Mouse (Mus musculus): ENCODE measurements around the gene Tex38.

Gene Tex38

DNA sequence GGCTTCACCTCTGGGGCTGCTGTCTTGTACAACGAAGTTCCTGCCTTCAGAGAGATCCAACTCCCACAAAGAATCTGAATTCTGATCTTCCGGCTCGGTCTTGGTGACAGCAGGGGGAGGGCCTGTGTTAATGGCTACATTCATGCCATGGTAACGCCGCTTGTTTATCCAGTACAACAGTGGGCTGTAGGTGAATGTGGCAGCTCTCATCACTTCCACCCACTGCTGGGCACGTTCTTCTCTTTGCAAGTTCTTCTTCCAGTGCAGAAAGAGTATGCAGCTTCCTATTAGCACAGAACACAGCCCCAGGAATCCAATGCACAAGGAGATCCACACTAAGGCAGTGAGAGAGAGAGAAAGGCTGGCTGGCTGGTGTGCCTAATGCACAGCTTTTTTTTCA lies 549 bp downstream of the Tex38 start:
- in situ Hi-C loops (cut with MboI, MseI), result no loop called here

GRCm38 (mm10) chr4:115777627-115778026 lies 3.2 kb downstream of the Tex38 start:
- in situ Hi-C loops (cut with MboI, MseI), result loop anchor here in 1 of 2 experiments (10.0 kb wide), 1 partner anchor 1173 kb away; no protein-coding TSS in a partner anchor

GRCm38 (mm10) chr4:115775056-115775455 lies 5.8 kb downstream of the Tex38 start:
- in situ Hi-C loops (cut with MboI, MseI), result loop anchor here in 1 of 2 experiments (10.0 kb wide), 1 partner anchor 1170 kb away; no protein-coding TSS in a partner anchor

DNA sequence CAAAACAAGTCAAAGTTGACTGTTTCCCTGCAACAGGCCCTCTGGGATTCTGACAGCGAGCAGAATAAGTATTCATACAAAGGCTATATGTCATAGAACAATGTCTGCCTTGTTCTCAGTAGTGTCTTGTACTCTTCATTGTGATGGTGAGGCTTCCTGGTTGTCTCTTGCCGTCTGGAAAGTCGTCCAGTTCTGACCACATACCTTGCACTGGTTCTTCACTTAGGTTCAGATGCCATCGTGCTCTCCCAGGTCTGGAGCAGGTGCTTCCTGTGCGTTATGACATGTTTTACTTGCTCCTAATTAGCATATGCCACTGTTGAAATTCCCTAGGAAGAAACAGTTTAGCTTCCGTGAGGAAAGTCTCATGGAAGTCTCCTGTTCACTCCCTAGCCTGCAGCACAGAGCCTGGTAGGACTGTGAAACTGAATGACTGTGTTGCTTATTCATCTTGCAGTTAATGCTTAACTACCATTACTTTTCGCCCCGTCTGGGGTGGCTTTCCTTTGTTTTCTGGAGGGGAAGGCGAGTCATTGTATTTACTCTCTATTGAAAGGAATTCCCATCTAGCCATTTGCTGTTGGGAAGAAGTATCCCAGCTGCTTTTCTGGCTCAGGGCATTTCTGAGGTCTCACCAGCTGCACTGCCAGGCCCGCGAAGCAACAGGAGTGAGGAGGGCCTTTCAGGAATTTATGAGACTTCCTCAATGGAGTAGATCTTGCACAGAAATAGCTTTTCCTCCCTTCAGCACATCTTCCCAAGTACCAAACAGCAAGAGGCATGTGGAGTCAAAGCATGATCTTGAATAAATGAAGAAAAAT lies 13.0 kb downstream of the Tex38 start:
- in situ Hi-C loops (cut with MboI, MseI), result no loop called here

GRCm38 (mm10) chr4:115764581-115764980 lies 16.2 kb downstream of the Tex38 start:
- in situ Hi-C loops (cut with MboI, MseI), result no loop called here

DNA sequence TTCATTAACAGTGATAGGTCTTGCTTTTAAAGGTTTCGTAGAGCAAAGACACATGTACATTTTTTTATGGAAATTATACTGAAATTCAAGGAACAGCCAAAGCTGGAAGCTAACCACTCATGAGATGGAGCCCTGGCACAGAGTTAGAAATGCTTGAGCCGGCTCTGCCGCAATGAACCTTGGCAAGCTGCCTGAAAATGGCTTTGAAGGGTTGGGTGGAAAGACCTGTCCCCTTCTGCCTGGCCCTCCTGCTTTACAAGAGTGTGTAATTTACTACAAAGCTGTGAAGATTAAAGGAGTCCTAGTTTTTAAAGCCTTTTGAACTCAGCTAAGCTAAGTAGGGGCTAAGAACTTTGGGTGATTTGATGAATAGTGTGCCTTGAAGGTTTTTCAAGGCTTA lies 19.6 kb downstream of the Tex38 start:
- in situ Hi-C loops (cut with MboI, MseI), result no loop called here

GRCm38 (mm10) chr4:115754851-115755250 lies 26.0 kb downstream of the Tex38 start:
- in situ Hi-C loops (cut with MboI, MseI), result no loop called here

DNA sequence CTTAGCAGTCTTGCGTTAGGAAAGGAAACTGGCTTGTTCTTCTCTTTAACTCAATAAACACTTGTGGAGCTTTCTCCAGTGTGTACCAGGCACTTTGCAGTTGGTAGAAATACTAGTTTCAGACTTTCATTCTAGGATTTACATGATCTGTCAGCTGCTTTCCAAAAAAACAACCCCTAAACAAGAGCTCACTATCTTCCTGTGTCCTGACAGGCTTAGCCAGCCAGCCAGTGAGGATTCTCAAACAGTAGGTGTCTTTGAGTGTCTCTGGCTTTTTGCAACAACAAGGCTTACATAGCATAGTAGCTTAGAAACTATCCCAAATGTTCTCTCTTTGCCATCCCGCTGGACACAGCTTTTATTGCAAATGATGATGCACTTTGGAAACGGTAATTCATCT lies 26.7 kb downstream of the Tex38 start:
- in situ Hi-C loops (cut with MboI, MseI), result no loop called here

DNA sequence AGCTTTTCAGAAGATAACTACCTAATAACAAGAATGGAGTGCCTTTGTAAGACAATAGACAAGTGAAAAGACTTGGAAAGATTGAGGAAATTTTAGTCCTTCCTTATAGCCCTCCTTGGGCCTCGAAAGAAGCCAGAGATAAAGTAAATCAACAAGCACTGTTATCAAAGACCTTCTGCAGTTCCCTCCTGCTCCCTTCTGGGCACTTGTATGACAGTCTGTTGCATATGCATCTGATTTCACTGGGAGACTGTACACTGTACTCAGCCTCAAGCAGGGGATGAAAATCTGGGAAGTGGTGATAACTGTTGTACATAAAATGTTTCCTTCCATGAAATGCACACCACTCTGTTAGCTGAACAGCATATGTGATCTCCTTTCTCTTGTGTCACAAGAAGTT lies 31.5 kb downstream of the Tex38 start:
- in situ Hi-C loops (cut with MboI, MseI), result loop anchor here in 1 of 2 experiments (25.0 kb wide), 1 partner anchor 762 kb away; the partner anchor contains the start of gene Cmpk1

- in situ Hi-C loops (cut with MboI, MseI), result loop anchor here in 1 of 2 experiments (25.0 kb wide), 1 partner anchor 761 kb away; the partner anchor contains the start of gene Cmpk1
Measured at GRCm38 (mm10) chr4:115748181-115748580, 32.6 kb downstream of the Tex38 start.

GRCm38 (mm10) chr4:115743096-115743495 lies 37.7 kb downstream of the Tex38 start:
- in situ Hi-C loops (cut with MboI, MseI), result loop anchor here in 1 of 2 experiments (25.0 kb wide), 1 partner anchor 756 kb away; the partner anchor contains the start of gene Cmpk1

GRCm38 (mm10) chr4:115742658-115743057 lies 38.2 kb downstream of the Tex38 start:
- in situ Hi-C loops (cut with MboI, MseI), result loop anchor here in 1 of 2 experiments (25.0 kb wide), 1 partner anchor 755 kb away; the partner anchor contains the start of gene Cmpk1

DNA sequence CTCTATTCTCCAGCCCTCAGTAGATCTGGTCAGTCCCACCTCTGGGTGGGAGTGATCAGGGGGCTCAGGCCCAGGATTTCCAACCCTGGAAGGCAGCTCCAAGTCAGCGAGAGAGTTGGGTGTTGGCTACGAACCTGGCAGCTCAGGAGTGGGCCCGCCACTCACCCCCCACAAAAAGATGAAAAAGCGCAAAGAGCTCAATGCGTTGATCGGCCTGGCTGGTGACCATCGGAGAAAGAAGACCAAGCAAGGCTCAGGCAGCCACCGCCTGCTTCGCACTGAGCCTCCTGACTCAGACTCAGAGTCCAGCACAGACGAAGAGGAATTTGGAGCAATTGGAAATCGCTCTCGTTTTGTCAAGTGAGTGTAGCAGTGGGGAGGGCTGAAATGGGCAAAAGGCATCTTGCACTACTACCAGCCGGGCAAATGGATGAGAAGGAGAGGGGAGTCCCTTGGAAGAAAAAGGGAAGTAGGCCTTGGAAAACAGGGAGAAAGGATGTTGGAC lies 42.3 kb downstream of the Tex38 start:
- in situ Hi-C loops (cut with MboI, MseI), result loop anchor here (5.0 to 25.0 kb wide), 3 partner anchors 84 to 751 kb away; partner anchors contain the start of genes Cmpk1 (in 1 of the 2) and Mob3c (in 1 of the 2)

GRCm38 (mm10) chr4:115737551-115738041 lies 43.2 kb downstream of the Tex38 start, which contains the start of gene Efcab14:
Gene Efcab14 (plus strand): TSS chr4:115737744.
- in situ Hi-C loops (cut with MboI, MseI), result loop anchor here (5.0 to 25.0 kb wide), 3 partner anchors 85 to 750 kb away; partner anchors contain the start of genes Cmpk1 (in 1 of the 2) and Mob3c (in 1 of the 2)

GRCm38 (mm10) chr4:115734867-115735266 lies 46.0 kb downstream of the Tex38 start:
- in situ Hi-C loops (cut with MboI, MseI), result loop anchor here (5.0 to 25.0 kb wide), 4 partner anchors 87 to 748 kb away; partner anchors contain the start of genes Cmpk1 (in 1 of the 2) and Mob3c (in 1 of the 2)

- in situ Hi-C loops (cut with MboI, MseI), result loop anchor here in 1 of 2 experiments (5.0 to 25.0 kb wide), 2 partner anchors 249 to 746 kb away; partner anchors contain the start of gene Cmpk1
Measured at GRCm38 (mm10) chr4:115733746-115734145, 47.1 kb downstream of the Tex38 start.

- in situ Hi-C loops (cut with MboI, MseI), result loop anchor here in 1 of 2 experiments (5.0 to 25.0 kb wide), 2 partner anchors 250 to 745 kb away; partner anchors contain the start of gene Cmpk1
Measured at GRCm38 (mm10) chr4:115732223-115732818, 48.5 kb downstream of the Tex38 start.

- in situ Hi-C loops (cut with MboI, MseI), result loop anchor here in 1 of 2 experiments (5.0 to 25.0 kb wide), 2 partner anchors 251 to 744 kb away; partner anchors contain the start of gene Cmpk1
Measured at GRCm38 (mm10) chr4:115731588-115732222, 49.1 kb downstream of the Tex38 start.

Measured in T-helper 17 cell (primary cell).